Mouse (Mus musculus) small intestine, adult 2 months (tissue): ENCODE results near the gene Rpp25l.

ENCODE experiments used
- CTCF ChIP-seq: fragments of 200-500 bp; IDR thresholded peaks from 2 replicates; pipeline ENCODE4 v1.5.1; 2012; ENCODE audit warnings: low read depth, mild to moderate bottlenecking, control low read depth, inconsistent platforms, low read length, moderate library complexity, mixed read lengths; ENCODE audit not compliant: insufficient replicate concordance, insufficient read length; ENCODE audit errors: extremely low read depth
- POLR2A ChIP-seq: fragments of 200-500 bp; IDR thresholded peaks from 2 replicates; pipeline ENCODE4 v1.6.1; 2012; ENCODE audit warnings: low read depth, mild to moderate bottlenecking, control low read depth, inconsistent platforms, low read length, moderate library complexity

DNA sequence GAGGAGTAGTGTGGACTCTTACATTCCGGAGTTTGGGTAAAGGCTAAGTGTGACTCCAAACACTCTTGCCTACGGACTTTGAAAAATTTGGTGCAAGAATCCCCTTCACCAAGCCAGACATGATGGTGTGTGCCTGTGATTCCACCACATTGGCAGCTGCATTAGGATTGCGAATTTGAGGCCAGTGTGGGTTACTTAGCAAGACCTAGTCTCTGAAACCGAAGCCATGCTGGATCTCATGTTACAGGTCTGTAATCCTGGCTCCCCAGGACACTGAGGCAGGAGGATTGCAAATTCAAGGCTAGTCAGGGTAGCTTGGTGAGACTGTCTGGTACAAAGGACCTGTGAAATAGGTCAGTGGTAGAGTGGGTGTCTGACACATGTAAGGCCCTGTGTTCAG lies 45.4 kb upstream of the Rpp25l start:
- TF ChIP-seq POLR2A (no peak), CTCF (no peak)
